Mouse (Mus musculus) lung, adult 2 months (tissue): Measurements from ENCODE around the gene Ube2c.

Experiments used
- CTCF ChIP-seq: fragments of 200-500 bp; IDR thresholded peaks from 2 replicates; pipeline ENCODE4 v1.5.1; 2011; ENCODE audit warnings: mild to moderate bottlenecking, low read length, control low read depth; ENCODE audit not compliant: insufficient read depth
- POLR2A ChIP-seq: fragments of 200-500 bp; IDR thresholded peaks from 2 replicates; pipeline ENCODE4 v1.6.1; 2011; ENCODE audit warnings: low read depth, mild to moderate bottlenecking, control low read depth, low read length, borderline replicate concordance; ENCODE audit errors: extremely low read depth

- no peak for TF ChIP-seq POLR2A
- TF ChIP-seq CTCF, result no peak
Observed at GRCm38 (mm10) chr2:164760059-164760833, 9.5 kb upstream of the Ube2c start.
